Mouse (Mus musculus) cerebellum, postnatal 25 days (tissue): ENCODE measurements at regions not wholly inside any gene's neighbourhood (a gene's known extent, or its start where the extent isn't known, plus 50 kb on each side); places are given as distances from the start of the nearest gene placed in this dataset.

Experiments used
- DNase-seq, 2 experiments: peaks; one replicate each; pipeline ENCODE4 v3.0.0; 2021; ENCODE audit warnings: mixed read lengths in 2 of 2

DNA sequence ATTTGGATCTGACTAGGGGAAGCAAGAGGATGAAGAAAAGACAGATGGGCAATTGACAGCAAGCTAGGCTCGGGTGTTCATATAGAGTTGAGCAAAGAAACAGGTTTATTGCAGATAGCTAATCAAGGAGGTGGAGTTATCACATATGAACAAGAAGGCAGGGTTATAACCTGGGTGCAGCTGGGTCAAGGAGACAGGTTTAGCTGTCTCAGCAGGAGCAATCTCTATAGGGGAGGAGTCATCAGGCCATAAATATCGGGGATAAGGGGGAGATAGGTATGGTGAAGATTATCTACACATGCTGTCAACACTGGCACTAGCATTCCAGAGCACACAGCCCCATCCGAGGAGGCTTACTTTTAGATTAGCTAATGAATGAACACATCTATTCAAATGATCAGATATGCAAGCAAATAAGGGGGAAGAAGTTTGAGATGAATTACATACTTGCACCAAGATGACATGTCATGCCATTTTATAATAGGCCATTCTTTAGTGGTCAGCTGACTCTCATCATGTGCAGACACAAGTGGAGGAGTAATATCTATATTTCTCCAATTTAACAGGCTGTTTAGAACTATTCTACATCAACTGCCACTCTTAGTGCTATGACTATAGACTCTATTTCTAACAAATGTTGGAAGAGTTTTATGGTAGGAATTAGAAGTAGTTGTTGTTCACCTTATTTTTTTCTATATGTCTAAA, 76.9 kb downstream of the Lhx9 start:
- DNase-seq, result no peak

DNA sequence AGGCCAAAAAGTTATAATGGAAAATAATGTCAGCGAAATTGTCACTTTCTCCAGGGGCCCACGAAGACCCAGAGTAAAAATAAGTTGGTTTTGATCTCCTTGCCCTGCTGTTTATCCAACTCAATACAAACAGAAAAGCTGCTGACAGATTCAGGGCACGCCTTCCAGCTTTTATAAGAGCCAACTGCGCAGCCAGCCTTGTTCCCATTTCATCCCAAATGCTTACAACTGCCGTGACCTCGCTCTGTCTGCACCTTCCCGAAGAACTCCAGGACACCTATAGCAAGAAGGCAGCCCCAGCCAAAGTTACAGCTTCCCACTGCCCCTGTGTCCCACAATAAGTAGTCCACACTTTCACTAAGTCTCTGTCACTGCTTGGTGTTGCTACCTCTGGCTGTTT, 85.5 kb downstream of the Lhx9 start:
- no peak for DNase-seq

DNA sequence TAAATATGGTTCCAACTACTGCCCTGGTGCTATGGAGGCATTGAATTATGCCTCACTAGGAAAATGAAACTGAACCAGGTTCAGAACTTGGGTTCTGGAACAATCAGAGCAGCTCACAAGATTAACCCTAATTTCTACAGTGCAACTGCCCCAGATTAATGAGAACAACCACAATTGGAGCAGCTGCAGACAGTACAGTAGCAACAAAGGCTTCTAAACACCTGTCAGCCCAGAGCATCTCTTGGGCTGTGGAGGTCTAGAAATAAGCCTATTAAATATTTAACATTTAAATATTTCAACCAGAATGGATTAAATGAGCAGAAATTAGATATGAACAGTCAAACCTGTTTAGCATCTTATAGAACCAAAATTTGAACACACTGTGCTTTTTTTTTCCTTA, 90.6 kb downstream of the Lhx9 start:
- DNase-seq, result no peak

DNA sequence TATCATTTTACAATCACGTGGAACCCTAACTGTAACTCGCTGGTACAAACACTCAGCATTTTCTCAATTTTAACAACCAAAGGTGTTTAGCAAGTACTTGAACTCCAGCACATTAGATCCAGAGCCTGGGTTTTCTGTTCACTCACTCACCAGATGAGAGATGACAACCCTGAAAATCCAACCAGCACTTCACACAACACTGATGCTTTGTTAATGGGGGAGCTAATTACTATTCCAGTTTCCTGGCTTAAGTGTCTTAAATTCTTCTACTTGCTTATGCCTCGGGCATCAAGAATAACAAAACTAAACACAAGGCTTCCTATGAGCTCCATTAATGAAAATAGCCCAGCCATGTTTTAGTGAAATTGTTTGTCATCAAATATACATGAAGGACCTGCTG, 113.4 kb upstream of the Nek7 start:
- no peak for DNase-seq

DNA sequence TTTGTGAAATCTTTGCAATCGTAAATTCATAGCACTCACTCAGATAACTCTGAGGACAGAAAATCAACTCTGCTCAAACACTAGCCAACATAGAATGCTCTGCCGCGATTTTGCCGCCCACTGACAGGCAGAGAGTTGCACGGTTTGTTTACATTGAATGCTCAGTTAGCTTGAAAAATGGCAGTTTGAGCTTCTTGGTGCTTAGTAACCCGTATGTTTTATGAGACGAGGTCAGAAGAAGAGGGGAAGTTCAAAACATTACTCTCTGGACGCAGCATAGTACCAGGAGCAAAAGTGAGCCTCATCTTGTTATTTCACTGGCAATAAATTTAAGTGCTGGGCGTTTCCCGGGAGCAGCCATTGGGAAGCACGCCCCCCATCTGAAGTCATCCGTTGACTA, 111.1 kb upstream of the Nek7 start:
- DNase-seq, result no peak

DNA sequence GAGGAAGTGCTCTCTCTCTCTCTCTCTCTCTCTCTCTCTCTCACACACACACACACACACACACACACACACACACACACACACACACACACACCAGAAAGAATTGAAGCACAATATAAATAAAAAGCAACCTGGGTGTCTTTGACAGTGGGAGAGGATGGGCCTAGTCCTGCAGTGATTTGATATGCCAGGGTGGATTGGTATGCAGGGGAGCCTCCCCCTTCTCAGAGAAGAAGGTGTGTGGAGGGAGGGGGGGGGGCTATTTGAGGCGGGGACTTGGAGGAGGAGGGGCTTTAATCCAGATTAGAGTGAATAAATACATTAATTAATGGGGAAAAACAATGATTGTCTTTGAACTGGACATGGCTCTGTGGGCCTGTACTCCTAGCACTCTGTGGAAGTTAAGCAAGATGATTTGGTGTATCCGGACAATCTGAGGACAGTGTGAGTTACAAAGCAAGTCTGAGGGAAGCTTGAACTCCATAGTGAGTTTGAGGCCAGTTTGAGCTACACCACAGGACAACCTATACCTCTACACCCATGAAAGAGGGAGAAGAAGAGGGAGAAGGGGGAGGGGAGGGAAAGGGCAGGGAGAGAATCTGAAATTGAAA, 109.3 kb upstream of the Nek7 start:
- DNase-seq, result no peak

DNA sequence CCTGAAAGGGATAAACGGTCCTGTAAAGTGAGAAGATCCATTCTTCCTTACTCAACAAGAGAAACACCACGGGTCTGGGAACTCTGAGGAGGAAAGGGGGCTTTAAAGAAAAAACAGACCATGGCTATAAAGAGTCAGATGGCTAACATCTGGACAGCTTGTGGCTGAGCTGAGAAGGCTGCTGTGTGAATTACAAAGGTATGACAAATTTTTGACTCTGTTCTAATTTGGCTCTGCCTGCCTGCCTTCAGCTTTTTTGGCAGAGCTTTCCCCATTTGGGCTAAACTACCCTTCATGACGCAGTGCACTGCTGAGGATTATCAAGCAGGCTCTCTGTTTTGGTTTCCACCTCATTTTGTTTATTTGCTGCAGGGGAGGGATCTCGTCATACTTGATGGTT, 100.8 kb upstream of the Nek7 start:
- no peak for DNase-seq

DNA sequence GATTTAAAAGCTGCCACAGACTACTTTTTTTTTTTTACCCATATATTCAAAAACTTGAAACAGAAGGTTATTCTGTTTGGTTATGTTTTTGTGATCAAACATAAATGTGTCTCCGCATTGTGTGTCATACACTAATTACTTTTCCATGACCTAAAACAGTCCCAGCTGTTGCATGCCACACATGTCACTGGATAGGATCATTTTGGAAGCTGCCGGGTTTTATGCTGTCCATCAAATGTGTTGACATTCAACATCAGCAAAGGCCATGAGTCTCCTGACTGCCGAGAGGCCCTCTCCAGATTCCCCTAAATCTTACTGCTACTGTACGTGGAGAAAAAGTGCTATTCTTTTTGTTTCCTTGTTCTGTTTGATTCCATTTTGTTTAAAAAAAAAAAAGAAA, 99.4 kb upstream of the Nek7 start:
- DNase-seq, result no peak

DNA sequence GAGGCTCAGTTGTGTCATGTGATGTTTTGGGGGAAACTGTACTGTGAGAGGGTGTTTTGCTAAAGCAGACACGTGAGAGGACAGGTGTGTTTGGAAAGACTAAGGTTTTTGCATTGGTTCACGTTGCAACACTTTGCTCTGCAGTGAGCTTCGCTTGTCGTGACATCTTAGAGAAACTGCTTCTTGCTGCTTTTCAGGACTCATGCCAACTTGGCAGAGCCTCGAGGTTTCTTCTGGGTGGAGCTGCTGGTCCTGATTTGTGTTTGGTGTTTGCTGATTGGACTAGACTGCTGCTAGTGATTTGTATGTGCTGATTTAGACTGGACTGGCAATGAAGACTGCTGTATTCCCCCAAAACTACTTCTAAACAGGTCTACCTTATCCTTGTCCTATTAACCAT, 97.0 kb upstream of the Nek7 start:
- DNase-seq, result no peak

DNA sequence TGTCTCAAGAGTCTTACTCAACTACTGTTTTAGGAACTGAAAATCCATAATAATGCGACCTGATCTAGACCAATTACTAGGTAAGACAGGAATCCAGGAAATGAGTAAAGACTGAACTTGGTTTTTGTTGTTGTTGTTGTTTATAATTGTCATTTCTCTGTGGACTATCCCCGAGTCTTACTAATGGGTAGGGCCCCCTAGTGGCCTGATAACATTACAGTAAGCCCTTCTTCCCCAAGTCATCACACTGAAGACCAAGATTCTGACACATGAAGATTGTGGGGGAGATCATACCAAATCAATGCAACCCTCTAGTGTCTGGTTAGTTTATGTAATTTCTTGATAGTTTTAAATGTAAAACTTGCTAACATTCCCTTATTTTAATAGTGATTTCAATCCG, 95.2 kb upstream of the Nek7 start:
- no peak for DNase-seq

DNA sequence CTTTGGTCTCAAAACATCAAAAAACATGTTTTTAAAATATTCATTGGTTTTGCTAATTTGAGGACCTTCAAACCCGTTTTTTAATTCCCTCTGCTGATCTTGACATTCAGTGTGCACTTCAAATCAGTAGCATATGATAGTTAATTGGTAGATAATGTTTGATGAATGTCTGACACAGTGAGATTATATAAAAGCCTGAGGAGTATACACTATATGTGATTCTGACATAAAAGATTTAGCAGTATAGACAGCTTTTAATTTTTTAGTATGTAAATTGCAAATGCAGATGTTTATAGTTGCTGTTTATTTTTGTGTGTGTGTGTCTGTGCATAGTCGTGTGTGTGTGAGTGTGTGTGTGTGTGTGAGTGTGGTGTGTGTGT, 89.3 kb upstream of the Nek7 start:
- DNase-seq, result no peak

DNA sequence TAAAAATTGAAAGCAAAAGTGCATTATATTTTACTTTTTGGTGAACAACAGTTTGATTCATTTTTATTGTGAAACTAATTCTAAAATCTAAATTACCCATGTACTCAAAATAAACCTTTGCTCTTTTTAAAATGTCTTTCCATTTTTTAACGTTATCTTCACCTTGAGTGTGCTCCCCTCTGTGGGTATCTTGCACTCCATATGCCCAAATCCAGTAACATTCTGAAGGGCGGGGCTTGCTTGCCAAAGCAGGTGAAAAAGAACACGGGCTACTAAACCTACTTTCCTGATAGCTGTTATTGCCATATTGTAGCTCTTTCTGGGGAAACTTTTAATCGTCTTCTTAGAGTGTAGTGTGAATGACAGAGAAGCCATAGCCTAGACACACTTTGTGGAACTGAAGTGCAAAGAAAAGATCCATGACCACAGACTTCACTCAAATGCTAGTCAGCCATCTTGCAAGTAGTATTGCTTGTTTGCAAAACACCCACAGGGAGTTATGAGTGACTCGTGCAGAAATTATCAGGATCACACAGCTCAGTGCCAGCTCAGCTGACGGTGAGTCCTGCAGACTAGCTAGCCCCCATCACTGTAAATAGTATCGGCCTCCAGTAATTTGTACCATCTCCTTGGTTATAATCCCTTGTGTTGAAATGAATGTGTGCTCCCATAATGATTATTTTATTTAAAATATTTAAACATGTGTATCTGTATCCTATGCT, 88.7 kb upstream of the Nek7 start:
- no peak for DNase-seq

DNA sequence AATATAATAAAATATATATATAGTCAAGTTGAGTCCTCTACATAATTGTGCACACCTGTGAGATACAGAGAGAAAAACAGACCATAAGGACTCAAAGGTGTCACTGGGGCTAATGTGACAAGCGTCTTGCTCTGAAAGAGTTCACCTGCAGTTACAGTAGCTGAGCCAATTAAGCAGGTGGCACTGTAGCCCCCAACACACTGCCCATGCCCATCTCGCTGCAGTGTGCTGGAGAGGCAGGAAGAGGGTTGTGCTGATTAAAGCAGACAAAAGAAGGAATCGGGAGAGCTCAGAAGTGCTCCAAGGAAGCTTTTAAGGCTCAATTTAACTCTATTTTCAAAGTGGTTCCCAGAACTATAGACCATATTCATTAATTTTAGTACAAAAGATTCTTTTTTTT, 88.0 kb upstream of the Nek7 start:
- DNase-seq, result peak in 1 of 2 experiments; percentile 6

DNA sequence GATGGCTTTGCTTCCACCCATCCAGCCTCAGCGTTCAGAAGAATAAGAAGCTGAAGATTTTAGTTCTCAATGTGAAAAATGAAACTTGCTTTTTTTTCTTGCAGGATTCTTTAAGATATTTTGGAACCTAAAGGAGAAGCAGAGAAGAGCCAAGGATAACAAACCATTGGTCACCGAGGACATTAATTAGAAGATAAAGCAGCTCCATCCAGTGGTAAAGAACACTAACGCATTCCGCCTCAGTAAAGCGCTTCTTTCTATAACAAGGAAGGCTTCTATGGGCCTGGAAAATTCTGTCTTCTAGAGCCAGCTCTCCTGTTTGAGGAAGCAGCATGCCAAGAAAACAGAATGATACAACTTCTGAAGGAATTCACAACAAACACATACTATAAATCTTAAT, 83.3 kb upstream of the Nek7 start:
- DNase-seq, result no peak

DNA sequence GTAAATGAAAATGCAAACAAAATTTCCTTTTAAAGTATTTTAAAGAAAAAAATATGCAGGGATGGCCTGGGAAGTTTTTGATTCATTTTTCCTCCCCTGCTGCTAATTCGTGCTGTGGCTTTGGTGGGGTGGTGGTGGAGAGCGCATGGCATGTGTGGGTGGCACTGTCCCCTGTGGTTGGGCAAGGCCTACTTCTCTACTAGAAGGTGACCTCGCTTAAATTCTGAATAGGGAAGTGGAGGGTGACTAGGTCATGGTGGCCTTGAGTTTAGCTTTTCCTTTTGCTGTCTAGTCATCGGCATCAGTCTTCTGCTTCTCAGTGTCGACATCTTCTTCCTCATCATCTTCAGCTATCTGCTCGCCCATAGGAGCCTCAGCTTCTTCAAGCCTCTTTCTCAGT, 69.3 kb upstream of the Nek7 start:
- no peak for DNase-seq

DNA sequence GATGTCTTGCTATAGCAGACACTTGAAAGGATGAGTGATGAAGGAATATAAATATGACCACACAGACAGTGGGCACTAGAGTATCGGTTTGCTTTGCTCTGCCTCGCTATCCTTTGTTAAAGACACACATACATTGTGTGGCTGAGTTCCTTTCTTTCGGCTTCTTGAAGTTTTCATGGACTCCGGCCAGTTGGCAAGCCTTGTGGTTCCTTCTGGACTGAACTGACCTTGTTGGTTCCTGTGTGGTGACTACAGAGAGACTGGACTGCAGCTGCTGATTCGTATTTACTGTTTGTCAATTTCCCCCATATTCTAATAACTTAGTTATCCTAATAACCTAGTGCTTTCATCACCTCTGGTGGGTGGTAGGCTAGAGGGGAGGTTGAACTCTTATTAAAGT, 66.8 kb upstream of the Nek7 start:
- no peak for DNase-seq

DNA sequence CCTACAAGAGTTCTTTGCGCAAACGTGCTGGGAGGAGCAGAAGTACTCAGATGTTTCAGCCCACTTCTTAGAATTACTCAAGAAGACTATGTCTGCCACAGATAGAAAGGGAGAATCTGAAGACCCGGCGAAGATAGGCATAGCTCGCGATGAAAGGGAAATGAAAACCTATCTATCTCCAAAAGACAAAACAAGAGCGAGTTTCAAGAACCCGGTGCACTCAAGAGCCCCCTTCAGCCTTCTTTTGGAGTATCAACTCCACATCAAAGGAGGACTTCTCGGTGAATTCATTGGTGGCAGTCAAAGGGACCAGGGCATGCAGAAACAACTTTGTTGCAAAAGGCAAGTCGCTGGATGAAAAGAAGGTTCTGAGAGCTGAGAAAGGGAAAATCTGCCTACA, 63.8 kb upstream of the Nek7 start:
- no peak for DNase-seq

DNA sequence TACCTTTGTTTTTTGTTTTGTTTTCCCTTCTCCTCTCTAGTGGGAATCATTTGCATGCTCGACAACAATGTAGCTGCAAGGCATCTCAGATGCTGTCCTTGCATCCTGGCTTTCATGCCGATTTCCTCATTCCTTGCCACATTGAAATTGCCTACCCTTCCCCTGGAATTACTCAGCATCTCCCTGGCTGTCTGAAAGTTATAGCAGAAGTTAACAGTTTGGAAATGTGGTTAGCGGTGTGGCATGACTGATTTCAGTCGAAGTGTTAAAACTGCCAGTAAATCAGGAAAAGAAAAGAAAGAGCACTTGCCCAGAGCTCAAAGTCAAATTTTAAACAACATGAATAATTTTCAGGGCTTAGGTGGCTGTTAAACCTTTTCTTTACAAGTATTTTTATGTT, 62.0 kb upstream of the Nek7 start:
- DNase-seq, result no peak

DNA sequence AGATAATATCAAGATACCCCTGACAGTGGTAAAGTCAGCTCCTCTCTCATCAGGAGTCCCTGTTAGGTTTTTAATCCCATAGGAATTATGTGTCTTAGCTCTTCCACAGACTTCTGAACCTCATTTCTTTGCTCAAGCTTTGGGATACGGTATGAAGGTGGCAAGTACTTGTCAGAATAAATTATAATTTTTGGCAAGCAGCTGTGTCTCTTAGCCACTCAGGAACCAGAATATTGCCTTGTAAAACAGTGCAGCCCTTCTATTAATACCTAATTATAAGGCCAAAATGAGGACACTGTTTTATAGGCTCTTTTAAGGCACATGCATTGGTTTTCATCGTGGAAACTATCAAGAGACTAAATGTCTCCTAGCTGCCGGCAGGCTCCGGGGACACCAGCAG, 54.3 kb upstream of the Nek7 start:
- no peak for DNase-seq
